Mouse (Mus musculus): ENCODE results near the gene Papola. TPM values are rescaled to one million over a fixed set of nuclear protein-coding genes. Genes with fewer than 3 reads are reported as not detected.

Gene Papola
- total RNA-seq, 2 experiments from 2014 or later = 163 to 164 TPM

DNA sequence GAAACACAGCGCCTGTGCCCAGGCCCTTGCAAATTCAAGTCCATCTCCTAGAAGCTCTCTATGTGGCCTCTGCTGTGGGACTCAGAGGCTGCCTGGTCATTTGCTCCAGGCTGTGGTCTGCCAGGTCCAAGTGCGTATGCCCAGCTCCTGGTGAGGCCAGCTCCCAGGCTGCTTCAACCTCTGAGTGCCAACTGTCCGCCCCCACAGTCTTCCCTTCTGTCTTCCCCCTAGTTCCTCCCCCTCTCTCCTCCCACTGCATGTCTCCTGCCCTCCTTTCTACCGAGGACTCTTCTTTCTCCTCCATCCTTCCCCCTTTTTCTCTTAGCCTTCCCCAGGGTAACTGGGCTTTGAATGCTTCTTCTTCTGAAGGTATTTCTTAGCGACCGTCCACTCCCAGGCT lies 77.6 kb downstream of the Papola start:
- no peak for DNase-seq (ENCODE audit: low spot score in 2 of 2)

DNA sequence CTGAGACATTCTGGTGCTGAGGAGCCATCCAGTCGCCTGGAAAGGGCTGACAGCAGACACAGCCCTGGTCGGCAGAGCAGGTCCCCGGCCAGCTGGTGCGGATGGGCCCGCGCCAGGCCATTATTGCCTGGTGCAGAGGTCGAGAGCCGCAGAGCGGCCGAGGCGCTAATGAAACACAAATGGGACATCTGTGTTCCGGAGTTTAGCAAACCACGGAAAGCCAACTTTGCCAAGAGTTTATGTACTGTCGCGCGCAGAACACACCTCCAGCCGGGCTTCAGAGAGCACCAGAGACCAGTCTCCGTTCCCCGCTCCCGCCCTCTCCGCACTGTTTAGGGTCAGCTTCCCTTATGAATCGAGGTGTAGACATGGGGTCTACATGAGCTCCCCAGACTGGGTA lies 78.1 kb downstream of the Papola start:
- no peak for DNase-seq (ENCODE audit: low spot score in 2 of 2)

GRCm38 (mm10) chr12:105863436-105863835 lies 78.9 kb downstream of the Papola start:
- no peak for DNase-seq (ENCODE audit: low spot score in 2 of 2)

- DNase-seq (ENCODE audit: low spot score in 2 of 2) = no peak
Measured at GRCm38 (mm10) chr12:105867646-105868045, 83.2 kb downstream of the Papola start.

DNA sequence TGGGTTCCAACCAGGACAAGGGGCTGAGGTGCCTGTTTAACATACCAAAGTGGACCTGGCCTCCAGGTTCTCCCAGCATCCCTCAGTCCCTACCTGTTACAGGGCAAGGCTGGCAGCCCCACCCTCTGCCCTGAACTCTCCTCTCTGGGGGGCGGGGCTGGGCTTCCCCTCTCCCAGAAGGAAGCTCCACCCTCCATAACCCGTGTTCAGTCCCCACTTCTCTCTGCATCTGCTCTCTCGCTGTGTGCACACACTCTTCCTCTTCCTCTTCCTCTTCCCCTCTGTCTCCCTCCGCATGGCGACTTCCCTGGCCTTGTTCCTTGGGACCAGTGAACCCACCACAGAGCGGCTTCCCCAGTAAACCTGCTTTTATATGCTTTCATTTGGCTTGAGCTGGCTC lies 84.7 kb downstream of the Papola start:
- DNase-seq (ENCODE audit: low spot score in 2 of 2) = no peak

DNA sequence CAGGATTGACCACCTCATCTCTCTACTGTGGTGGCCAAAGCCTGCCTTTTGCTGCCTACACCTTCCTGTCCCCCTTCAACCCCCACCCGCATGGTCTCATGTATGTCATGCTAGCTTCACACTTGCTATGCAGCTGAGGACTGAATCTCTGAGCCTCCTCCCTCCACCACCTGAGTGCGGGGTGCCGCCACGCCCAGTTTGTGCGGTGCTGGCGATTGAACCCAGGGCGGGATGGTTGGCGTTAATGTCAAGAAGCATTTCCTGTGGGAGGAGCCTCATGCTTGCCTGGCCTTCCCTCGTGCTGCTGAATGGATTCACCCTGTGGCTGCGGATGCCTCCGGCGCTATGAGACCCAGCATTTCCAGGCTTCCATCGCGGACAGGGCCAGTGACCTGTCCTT lies 85.2 kb downstream of the Papola start:
- DNase-seq (ENCODE audit: low spot score in 2 of 2) = no peak

GRCm38 (mm10) chr12:105873283-105873682 lies 88.8 kb downstream of the Papola start:
- DNase-seq (ENCODE audit: low spot score in 2 of 2) = no peak

DNA sequence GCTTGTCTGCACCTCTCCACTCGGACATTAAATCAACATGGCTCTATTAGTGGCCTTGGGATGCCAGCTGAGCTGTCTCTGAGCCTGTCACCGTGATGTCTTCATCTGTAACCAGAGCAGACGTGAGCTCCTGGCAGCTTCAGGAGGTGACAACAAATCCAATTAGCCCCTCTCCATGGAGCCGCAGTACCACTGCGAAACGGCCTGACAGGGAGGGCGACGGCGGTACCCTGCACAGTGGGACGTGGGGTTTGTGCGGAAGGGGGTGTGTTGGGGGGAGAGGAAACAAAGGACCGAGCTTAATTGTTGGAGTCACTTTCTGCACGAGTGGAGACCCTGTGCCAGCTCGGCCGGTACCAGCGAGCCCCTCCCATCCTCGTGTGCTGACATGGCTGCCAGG lies 90.6 kb downstream of the Papola start:
- no peak for DNase-seq (ENCODE audit: low spot score in 2 of 2)

GRCm38 (mm10) chr12:105876521-105876920 lies 92.0 kb downstream of the Papola start:
- DNase-seq (ENCODE audit: low spot score in 2 of 2) = no peak

DNA sequence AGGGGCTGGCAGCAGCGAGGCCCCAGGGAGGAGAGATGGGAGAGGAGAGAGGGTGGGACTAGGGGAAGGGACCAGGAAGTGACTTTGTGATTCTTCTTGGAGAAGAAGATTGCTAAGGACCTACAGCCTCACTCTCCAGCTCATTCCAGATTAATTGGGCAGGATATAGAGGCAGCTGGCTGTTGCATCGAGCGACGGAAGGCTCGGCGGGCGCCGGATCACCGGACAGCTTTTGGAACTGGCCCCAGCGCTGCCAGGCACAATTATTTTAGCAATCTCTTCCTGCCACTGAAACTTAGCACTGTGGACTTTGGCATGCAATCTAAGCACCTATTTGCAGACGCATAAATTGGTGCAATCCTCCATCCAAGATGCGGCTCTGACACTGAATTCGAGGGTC lies 92.4 kb downstream of the Papola start:
- DNase-seq (ENCODE audit: low spot score in 2 of 2) = no peak

- DNase-seq (ENCODE audit: low spot score in 2 of 2) = no peak
Measured at GRCm38 (mm10) chr12:105878746-105879145, 94.3 kb downstream of the Papola start.

- DNase-seq (ENCODE audit: low spot score in 2 of 2) = no peak
Measured at GRCm38 (mm10) chr12:105883799-105884514, 99.5 kb downstream of the Papola start.

DNA sequence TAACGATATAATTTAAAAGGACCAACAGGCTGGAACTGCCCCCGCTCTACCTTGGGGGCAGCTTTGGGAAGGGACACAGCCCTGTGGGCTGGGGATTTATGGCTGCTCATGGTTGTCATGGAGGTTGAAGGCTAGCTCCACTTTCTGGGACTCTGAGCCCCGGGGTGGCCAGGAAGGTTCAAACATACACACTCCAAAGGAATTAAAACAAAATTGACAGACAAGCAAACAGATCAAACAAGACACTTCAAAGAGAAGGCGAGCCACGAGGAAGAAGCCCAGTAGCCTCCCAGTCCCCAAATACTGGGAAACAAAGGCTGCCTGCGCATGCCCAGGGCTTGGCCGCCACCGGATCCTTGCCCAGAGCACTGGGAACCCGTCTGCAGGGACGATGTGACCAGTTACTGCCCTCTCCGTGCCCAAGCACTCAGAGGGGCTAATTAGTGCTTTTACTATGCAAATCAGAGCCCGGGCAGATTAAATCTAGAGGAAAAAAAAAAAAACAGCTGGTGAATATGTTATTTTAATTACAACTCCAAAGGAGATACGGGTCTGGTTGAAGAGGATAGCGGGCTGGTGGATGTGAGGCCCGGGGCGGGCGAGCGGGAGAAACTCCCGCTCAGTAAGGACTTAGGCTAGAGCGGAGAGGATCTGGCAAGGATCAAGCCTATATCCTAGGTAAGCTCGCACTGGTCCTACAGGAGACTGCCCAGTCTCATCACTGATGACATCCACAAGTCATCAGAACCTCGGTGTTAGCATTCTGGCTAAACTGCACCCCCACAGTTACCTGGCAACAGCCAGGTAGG lies 100.2 kb downstream of the Papola start:
- no peak for DNase-seq (ENCODE audit: low spot score in 2 of 2)

Small RNA genes within 50 kb of the gene (microRNA-seq; reads per million reads assigned to microRNA genes)
- 0 to 0.39 reads per million in 2 experiments for gene Gm22120

Other genes starting within 250 kb of the Papola start
- 1 to 10 TPM in 1 of 2 experiments, under 1 TPM in 1; 0.62 to 1.2 TPM for gene Bdkrb2, start 221.5 kb upstream of the Papola start, total RNA-seq (2021)
- gene Bdkrb1, start 181.6 kb upstream of the Papola start, total RNA-seq (2021) = not detected
- gene Gskip, start 99.9 kb upstream of the Papola start, total RNA-seq (2021) = 10 to 100 TPM; 29.5 to 30.3 TPM
- 10 to 100 TPM; 45.4 to 46.0 TPM for gene Atg2b, start 99.5 kb upstream of the Papola start, total RNA-seq (2021)
- 1 to 10 TPM; 1.7 to 2.5 TPM for gene Ak7, start 78.7 kb upstream of the Papola start, total RNA-seq (2021)
- 10 to 100 TPM; 15.5 to 17.6 TPM for gene Vrk1, start 225.5 kb downstream of the Papola start, total RNA-seq (2021)

Data from layer of hippocampus, adult 18-20 months (tissue).